Mouse (Mus musculus) C2C12 (cell line): ENCODE results near the gene Usp22.

Experiments used
- CTCF ChIP-seq: IDR thresholded peaks from one replicate; pipeline ENCODE4 v1.5.1; 2011; ENCODE audit not compliant: control insufficient read depth, insufficient read depth, insufficient read length
- MAX ChIP-seq: IDR thresholded peaks from one replicate; pipeline ENCODE4 v1.6.1; 2011; ENCODE audit warnings: mild to moderate bottlenecking, control low read depth
- MYOD1 ChIP-seq: IDR thresholded peaks from one replicate; pipeline ENCODE4 v1.6.1; 2011; ENCODE audit warnings: low read depth; ENCODE audit not compliant: control insufficient read depth, insufficient read length
- MYOG ChIP-seq: IDR thresholded peaks from one replicate; pipeline ENCODE4 v1.6.1; 2011; ENCODE audit not compliant: control insufficient read depth, insufficient read length; ENCODE audit errors: extremely low read depth
- USF1 ChIP-seq: IDR thresholded peaks from one replicate; pipeline ENCODE4 v1.6.1; 2011; ENCODE audit warnings: low read depth, mild to moderate bottlenecking, control low read depth, moderate library complexity

DNA sequence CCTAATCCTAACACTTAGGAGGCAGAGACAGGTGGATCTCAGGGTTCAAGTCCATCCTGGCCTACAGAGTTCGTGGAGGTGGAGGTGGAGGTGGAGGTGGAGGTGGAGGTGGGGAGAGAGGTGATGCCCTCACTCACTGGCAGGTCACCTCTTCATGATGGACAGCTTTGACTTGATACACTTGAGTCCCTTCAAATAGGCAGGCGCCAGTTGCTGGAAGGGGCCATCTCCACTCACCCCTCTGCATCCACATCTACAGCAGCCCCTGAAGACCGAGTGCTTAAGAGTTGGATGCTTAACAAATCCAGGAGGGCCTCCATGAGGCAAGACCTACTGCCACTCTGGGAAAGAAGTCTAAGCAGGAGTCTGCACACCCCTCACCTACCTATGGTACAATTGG, 11.5 kb downstream of the Usp22 start:
- TF ChIP-seq CTCF (no peak), MYOG (no peak), MYOD1 (no peak), MAX (no peak), USF1 (no peak)
